Mouse (Mus musculus) MEL (cell line): ENCODE measurements at regions not wholly inside any gene's neighbourhood (a gene's known extent, or its start where the extent isn't known, plus 50 kb on each side); places are given as distances from the start of the nearest gene placed in this dataset.

ENCODE experiments used
- DNase-seq: peaks from one replicate; pipeline ENCODE4 v3.0.0; 2011; ENCODE audit warnings: low read depth, low spot score
- H3K27ac ChIP-seq: 2 replicates; pipeline ENCODE4 v1.5.1; 2012; ENCODE audit warnings: low read depth, mild to moderate bottlenecking, control low read depth, low read length, moderate library complexity; ENCODE audit not compliant: control insufficient read depth
- H3K27me3 ChIP-seq, 2 experiments: fragments of 150-350 bp in 1 of 2; sonication (generic) in 1 of 2; 2 replicates each; pipeline ENCODE4 v1.6.1; 2012; ENCODE audit warnings: low read length in 2 of 2, mild to moderate bottlenecking in 2 of 2, improper control_type of control experiment in 1 of 2, moderate library complexity in 1 of 2; ENCODE audit not compliant: insufficient read depth in 2 of 2, control insufficient read depth in 1 of 2
- H3K36me3 ChIP-seq, 2 experiments: 2 replicates each; pipeline ENCODE4 v1.6.1; 2012 to 2014; ENCODE audit warnings: low read length in 2 of 2, improper control_type of control experiment in 1 of 2, inconsistent platforms in 1 of 2, mild to moderate bottlenecking in 1 of 2; ENCODE audit not compliant: insufficient read depth in 2 of 2, control insufficient read depth in 1 of 2
- H3K4me1 ChIP-seq, 2 experiments: fragments of 150-350 bp in 1 of 2; sonication (generic) in 1 of 2; 2 replicates each; pipeline ENCODE4 v1.6.1; 2012; ENCODE audit warnings: low read length in 2 of 2, improper control_type of control experiment in 1 of 2, mild to moderate bottlenecking in 1 of 2; ENCODE audit not compliant: insufficient read depth in 2 of 2, control insufficient read depth in 1 of 2
- H3K4me3 ChIP-seq, 2 experiments: fragments of 150-350 bp in 1 of 2; sonication (generic) in 1 of 2; 2 replicates each; pipeline ENCODE4 v1.5.1; 2012; ENCODE audit warnings: low read depth in 2 of 2, low read length in 2 of 2, mild to moderate bottlenecking in 2 of 2, moderate library complexity in 2 of 2, control low read depth in 1 of 2, improper control_type of control experiment in 1 of 2; ENCODE audit not compliant: control insufficient read depth in 1 of 2, insufficient read depth in 1 of 2
- H3K79me2 ChIP-seq: 2 replicates; pipeline ENCODE4 v1.6.1; 2012; ENCODE audit warnings: mild to moderate bottlenecking, low read length, moderate library complexity; ENCODE audit not compliant: control insufficient read depth, poor library complexity, insufficient read depth
- H3K9ac ChIP-seq: 2 replicates; pipeline ENCODE4 v1.6.1; 2012; ENCODE audit warnings: low read depth, mild to moderate bottlenecking, control low read depth, low read length, moderate library complexity; ENCODE audit not compliant: control insufficient read depth, poor library complexity, severe bottlenecking
- H3K9me3 ChIP-seq: fragments of 150-350 bp; sonication (generic); replicated peaks from 2 replicates; pipeline ENCODE4 v1.6.1; 2012; ENCODE audit warnings: mild to moderate bottlenecking, low read length, improper control_type of control experiment, moderate library complexity; ENCODE audit not compliant: insufficient read depth
- BHLHE40 ChIP-seq: IDR thresholded peaks from 2 replicates; pipeline ENCODE4 v1.6.1; 2012; ENCODE audit warnings: low read depth, mild to moderate bottlenecking, inconsistent platforms, low read length, improper control_type of control experiment, borderline replicate concordance
- CHD1 ChIP-seq: IDR thresholded peaks from 2 replicates; pipeline ENCODE4 v1.6.1; 2012; ENCODE audit warnings: low read depth, mild to moderate bottlenecking, inconsistent platforms, low read length, improper control_type of control experiment
- CHD2 ChIP-seq: IDR thresholded peaks from 2 replicates; pipeline ENCODE4 v1.6.1; 2011; ENCODE audit warnings: low read length, improper control_type of control experiment
- E2F4 ChIP-seq: IDR thresholded peaks from 2 replicates; pipeline ENCODE4 v1.6.1; 2011; ENCODE audit warnings: low read depth, low read length, improper control_type of control experiment, borderline replicate concordance
- ELF1 ChIP-seq: IDR thresholded peaks from 2 replicates; pipeline ENCODE4 v1.6.1; 2014; ENCODE audit warnings: low read depth, mild to moderate bottlenecking, inconsistent platforms, low read length, improper control_type of control experiment, moderate library complexity
- ETS1 ChIP-seq: IDR thresholded peaks from 2 replicates; pipeline ENCODE4 v1.6.1; 2012; ENCODE audit warnings: low read depth, mild to moderate bottlenecking, inconsistent platforms, low read length, improper control_type of control experiment, moderate library complexity
- GABPA ChIP-seq: IDR thresholded peaks from 2 replicates; pipeline ENCODE4 v1.6.1; 2012; ENCODE audit warnings: low read depth, mild to moderate bottlenecking, inconsistent platforms, low read length, improper control_type of control experiment, moderate library complexity
- JUND ChIP-seq: IDR thresholded peaks from 2 replicates; pipeline ENCODE4 v1.6.1; 2011; ENCODE audit warnings: low read depth, mild to moderate bottlenecking, improper control_type of control experiment, low read length
- MAFK ChIP-seq: IDR thresholded peaks from 2 replicates; pipeline ENCODE4 v1.6.1; 2011; ENCODE audit warnings: low read depth, mild to moderate bottlenecking, low read length, improper control_type of control experiment, borderline replicate concordance
- MEF2A ChIP-seq: IDR thresholded peaks from 2 replicates; pipeline ENCODE4 v1.6.1; 2014; ENCODE audit warnings: low read depth, mild to moderate bottlenecking, inconsistent platforms, low read length, improper control_type of control experiment; ENCODE audit not compliant: poor library complexity, insufficient replicate concordance, severe bottlenecking; ENCODE audit errors: extremely low read depth
- MYB ChIP-seq: IDR thresholded peaks from 2 replicates; pipeline ENCODE4 v1.6.1; 2011; ENCODE audit warnings: mild to moderate bottlenecking, low read depth, low read length, improper control_type of control experiment
- NELFE ChIP-seq: IDR thresholded peaks from 2 replicates; pipeline ENCODE4 v1.6.1; 2011; ENCODE audit warnings: low read depth, low read length, improper control_type of control experiment
- POLR2AphosphoS2 ChIP-seq: IDR thresholded peaks from 2 replicates; pipeline ENCODE4 v1.6.1; 2011; ENCODE audit warnings: low read length, improper control_type of control experiment
- POLR2AphosphoS5 ChIP-seq: IDR thresholded peaks from 2 replicates; pipeline ENCODE4 v1.6.1; 2012; ENCODE audit warnings: low read depth, borderline replicate concordance, mild to moderate bottlenecking, inconsistent platforms, low read length, moderate library complexity, mixed read lengths
- RAD21 ChIP-seq: IDR thresholded peaks from 2 replicates; pipeline ENCODE4 v1.6.1; 2011; ENCODE audit warnings: mild to moderate bottlenecking, low read depth, low read length, improper control_type of control experiment
- RCOR1 ChIP-seq: IDR thresholded peaks from 2 replicates; pipeline ENCODE4 v1.6.1; 2012; ENCODE audit warnings: low read depth, mild to moderate bottlenecking, inconsistent platforms, low read length, improper control_type of control experiment
- SIN3A ChIP-seq: IDR thresholded peaks from 2 replicates; pipeline ENCODE4 v1.6.1; 2012; ENCODE audit warnings: low read length, improper control_type of control experiment, inconsistent platforms
- USF1 ChIP-seq: IDR thresholded peaks from 2 replicates; pipeline ENCODE4 v1.6.1; 2014; ENCODE audit warnings: low read depth, mild to moderate bottlenecking, inconsistent platforms, low read length, improper control_type of control experiment, moderate library complexity
- USF2 ChIP-seq, 2 experiments: IDR thresholded peaks; 2 replicates each; pipeline ENCODE4 v1.6.1; 2011 to 2012; ENCODE audit warnings: improper control_type of control experiment in 2 of 2, low read length in 2 of 2, borderline replicate concordance in 1 of 2, inconsistent platforms in 1 of 2, low read depth in 1 of 2, mild to moderate bottlenecking in 1 of 2; ENCODE audit not compliant: insufficient read depth in 1 of 2
- ZC3H11A ChIP-seq: IDR thresholded peaks from 2 replicates; pipeline ENCODE4 v1.6.1; 2012; ENCODE audit warnings: low read depth, mild to moderate bottlenecking, inconsistent platforms, low read length, improper control_type of control experiment
- ZKSCAN1 ChIP-seq: IDR thresholded peaks from 2 replicates; pipeline ENCODE4 v1.6.1; 2012; ENCODE audit warnings: low read depth, mild to moderate bottlenecking, inconsistent platforms, low read length, improper control_type of control experiment, moderate library complexity
- ZNF384 ChIP-seq: IDR thresholded peaks from 2 replicates; pipeline ENCODE4 v1.6.1; 2012; ENCODE audit warnings: low read depth, mild to moderate bottlenecking, inconsistent platforms, low read length, improper control_type of control experiment

GRCm38 (mm10) chr4:54045258-54046029 is 219.6 kb downstream of the Tmem38b start:
- no peaks in the 10 kb centered on the region for H3K4me1 ChIP-seq
- no peak for TF ChIP-seq ELF1
- TF ChIP-seq USF1: no peak
- TF ChIP-seq POLR2AphosphoS5: no peak
- no peak for TF ChIP-seq MAFK
- no peak for TF ChIP-seq E2F4
- TF ChIP-seq ETS1: no peak
- TF ChIP-seq POLR2AphosphoS2: no peak
- TF ChIP-seq SIN3A: no peak
- no peak for TF ChIP-seq MYB
- no peak for TF ChIP-seq RCOR1
- TF ChIP-seq GABPA: no peak
- no peak for TF ChIP-seq ZKSCAN1
- no peak for TF ChIP-seq NELFE
- TF ChIP-seq USF2 (IDR thresholded peaks at IDR 0.05; ENCODE audit: borderline replicate concordance in 1 of 2, insufficient read depth in 1 of 2, low read depth in 1 of 2, low read length in 2 of 2): no peak
- TF ChIP-seq, all 39 proteins: peak for 0
- no peak overlapping the region for H3K9ac ChIP-seq
- no peaks in the 10 kb centered on the region for H3K9me3 ChIP-seq
- H3K79me2 ChIP-seq: no peaks in the 10 kb centered on the region
- H3K27me3 ChIP-seq: no peaks in the 10 kb centered on the region
- no peak overlapping the region for H3K27ac ChIP-seq
- DNase-seq: no peak
- H3K4me3 ChIP-seq: no peak overlapping the region
- no peaks in the 10 kb centered on the region for H3K36me3 ChIP-seq

GRCm38 (mm10) chr4:54064331-54064730 is 238.5 kb downstream of the Tmem38b start:
- no peak overlapping the region for H3K4me3 ChIP-seq
- no peaks in the 10 kb centered on the region for H3K36me3 ChIP-seq
- H3K79me2 ChIP-seq: no peaks in the 10 kb centered on the region
- H3K4me1 ChIP-seq: no peaks in the 10 kb centered on the region
- H3K27ac ChIP-seq: no peak overlapping the region
- DNase-seq: no peak
- no peak overlapping the region for H3K9ac ChIP-seq
- H3K27me3 ChIP-seq: no peaks in the 10 kb centered on the region
- H3K9me3 ChIP-seq: no peaks in the 10 kb centered on the region
- TF ChIP-seq MEF2A (no peak), ZNF384 (no peak), CHD2 (no peak), RAD21 (no peak), CHD1 (no peak), ZC3H11A (no peak), POLR2AphosphoS5 (no peak), BHLHE40 (no peak), ETS1 (no peak), JUND (no peak), E2F4 (no peak)
- TF ChIP-seq, all 39 proteins: peak for 0
